Mouse (Mus musculus): ENCODE results near the gene Gpr153. TPM values are rescaled to one million over a fixed set of nuclear protein-coding genes. Genes with fewer than 3 reads are reported as not detected.

The Gpr153 gene
- polyA plus RNA-seq, 1 experiment from 2014 or later: 9.1 TPM

- Histone ChIP-seq H3K4me1 (ENCODE audit: control insufficient read depth, insufficient read depth, low read length) (peaks cover 12% of the 10 kb centered on the region; the same call in 1 of the 2 replicates), H3K9ac (ENCODE audit: low read depth, low read length) (no peak overlapping the region), H3K4me2 (replicated peaks; ENCODE audit: low read depth, low read length) (no peak overlapping the region), H3K27me3 (ENCODE audit: control insufficient read depth, insufficient read depth, low read length) (no peaks in the 10 kb centered on the region), H3K36me3 (ENCODE audit: control insufficient read depth, insufficient read depth, low read length) (no peaks in the 10 kb centered on the region; the same call in 1 of the 2 replicates), H3K9me3 (ENCODE audit: control insufficient read depth, low read length) (no peaks in the 10 kb centered on the region), H3K4me3 (ENCODE audit: low read length) (no peak overlapping the region), H3K27ac (ENCODE audit: low read depth, low read length) (no peak overlapping the region)
- WGBS: 69% methylated on average over 9 of the region's 9 CpGs
- ATAC-seq (ENCODE audit: low FRiP score, low TSS enrichment): no peak
These were observed 3.4 kb upstream of the Gpr153 start for GRCm38 (mm10) chr4:152270599-152270998.

- Histone ChIP-seq H3K4me3 (ENCODE audit: low read length) (no peak overlapping the region), H3K9me3 (ENCODE audit: control insufficient read depth, low read length) (no peaks in the 10 kb centered on the region), H3K27ac (ENCODE audit: low read depth, low read length) (no peak overlapping the region), H3K9ac (ENCODE audit: low read depth, low read length) (no peak overlapping the region), H3K4me1 (ENCODE audit: control insufficient read depth, insufficient read depth, low read length) (peaks cover 12% of the 10 kb centered on the region; the same call in 1 of the 2 replicates), H3K36me3 (ENCODE audit: control insufficient read depth, insufficient read depth, low read length) (no peaks in the 10 kb centered on the region), H3K4me2 (replicated peaks; ENCODE audit: low read depth, low read length) (no peak overlapping the region), H3K27me3 (ENCODE audit: control insufficient read depth, insufficient read depth, low read length) (no peaks in the 10 kb centered on the region)
- WGBS: 92% methylated on average over 11 of the region's 11 CpGs
- ATAC-seq (ENCODE audit: low FRiP score, low TSS enrichment): no peak
These were observed 2.7 kb upstream of the Gpr153 start for GRCm38 (mm10) chr4:152271334-152271733.

- no peak overlapping the region for H3K9ac ChIP-seq (ENCODE audit: low read depth, low read length)
- ATAC-seq (ENCODE audit: low FRiP score, low TSS enrichment): no peak
These were observed 2.0 kb upstream of the Gpr153 start for GRCm38 (mm10) chr4:152272006-152272405.

GRCm38 (mm10) chr4:152272449-152273049 is 1.5 kb upstream of the Gpr153 start:
- H3K36me3 ChIP-seq (ENCODE audit: control insufficient read depth, insufficient read depth, low read length): no peaks in the 10 kb centered on the region
- H3K9ac ChIP-seq (ENCODE audit: low read depth, low read length): no peak overlapping the region
- H3K4me1 ChIP-seq (ENCODE audit: control insufficient read depth, insufficient read depth, low read length): peaks cover 12% of the 10 kb centered on the region; the same call in 1 of the 2 replicates
- H3K4me2 ChIP-seq (replicated peaks; ENCODE audit: low read depth, low read length): no peak overlapping the region
- peak overlapping the region; percentile 85; the same call in 1 of the 2 replicates for H3K27ac ChIP-seq (ENCODE audit: low read depth, low read length)
- peak; percentile 30; the same call in 1 of the 2 replicates for ATAC-seq (ENCODE audit: low FRiP score, low TSS enrichment)
- H3K4me3 ChIP-seq (ENCODE audit: low read length): no peak overlapping the region
- H3K27me3 ChIP-seq (ENCODE audit: control insufficient read depth, insufficient read depth, low read length): no peaks in the 10 kb centered on the region
- WGBS: 25% methylated on average over 9 of the region's 9 CpGs
- H3K9me3 ChIP-seq (ENCODE audit: control insufficient read depth, low read length): no peaks in the 10 kb centered on the region

More at GRCm38 (mm10) chr4:152272006-152272405, 2.0 kb upstream of the Gpr153 start:
- WGBS: 70% methylated on average over 7 of the region's 7 CpGs
- Histone ChIP-seq H3K27ac (ENCODE audit: low read depth, low read length) (peak overlapping the region; percentile 85; the same call in 1 of the 2 replicates), H3K27me3 (ENCODE audit: control insufficient read depth, insufficient read depth, low read length) (no peaks in the 10 kb centered on the region), H3K4me3 (ENCODE audit: low read length) (no peak overlapping the region), H3K4me1 (ENCODE audit: control insufficient read depth, insufficient read depth, low read length) (peaks cover 12% of the 10 kb centered on the region; the same call in 1 of the 2 replicates), H3K9me3 (ENCODE audit: control insufficient read depth, low read length) (no peaks in the 10 kb centered on the region), H3K4me2 (replicated peaks; ENCODE audit: low read depth, low read length) (no peak overlapping the region), H3K36me3 (ENCODE audit: control insufficient read depth, insufficient read depth, low read length) (no peaks in the 10 kb centered on the region)

- ATAC-seq (ENCODE audit: low FRiP score, low TSS enrichment): 0 out of 2 replicates have a peak, but pooled peaks have one; percentile 29
- 26% methylated on average over 3 of the region's 3 CpGs for WGBS
- H3K36me3 ChIP-seq (ENCODE audit: control insufficient read depth, insufficient read depth, low read length): no peaks in the 10 kb centered on the region
- peaks cover 12% of the 10 kb centered on the region; the same call in 1 of the 2 replicates for H3K4me1 ChIP-seq (ENCODE audit: control insufficient read depth, insufficient read depth, low read length)
- H3K4me3 ChIP-seq (ENCODE audit: low read length): no peak overlapping the region; the same call in 1 of the 2 replicates
- no peak overlapping the region for H3K9ac ChIP-seq (ENCODE audit: low read depth, low read length)
- H3K9me3 ChIP-seq (ENCODE audit: control insufficient read depth, low read length): no peaks in the 10 kb centered on the region
- H3K4me2 ChIP-seq (replicated peaks; ENCODE audit: low read depth, low read length): peak overlapping the region; percentile 97; the same call in 1 of the 2 replicates
- H3K27ac ChIP-seq (ENCODE audit: low read depth, low read length): peak overlapping the region; percentile 85; the same call in 1 of the 2 replicates
- no peaks in the 10 kb centered on the region for H3K27me3 ChIP-seq (ENCODE audit: control insufficient read depth, insufficient read depth, low read length)
These were observed 841 bp upstream of the Gpr153 start for GRCm38 (mm10) chr4:152273191-152273590.

- H3K4me1 ChIP-seq (ENCODE audit: control insufficient read depth, insufficient read depth, low read length): peaks cover 12% of the 10 kb centered on the region; the same call in 1 of the 2 replicates
- H3K4me2 ChIP-seq (replicated peaks; ENCODE audit: low read depth, low read length): peak overlapping the region; percentile 97
- H3K27ac ChIP-seq (ENCODE audit: low read depth, low read length): peak overlapping the region; percentile 85; the same call in 1 of the 2 replicates
- H3K36me3 ChIP-seq (ENCODE audit: control insufficient read depth, insufficient read depth, low read length): peaks cover 2% of the 10 kb centered on the region; the same call in 1 of the 2 replicates
- WGBS: 2% methylated on average over 20 of the region's 20 CpGs
- H3K9me3 ChIP-seq (ENCODE audit: control insufficient read depth, low read length): no peaks in the 10 kb centered on the region
- H3K27me3 ChIP-seq (ENCODE audit: control insufficient read depth, insufficient read depth, low read length): no peaks in the 10 kb centered on the region
- H3K9ac ChIP-seq (ENCODE audit: low read depth, low read length): peak overlapping the region; percentile 80
- ATAC-seq (ENCODE audit: low FRiP score, low TSS enrichment): peak; percentile 41
- H3K4me3 ChIP-seq (ENCODE audit: low read length): peak overlapping the region; percentile 66
These were observed 674 bp downstream of the Gpr153 start for GRCm38 (mm10) chr4:152274681-152275131.

- H3K27me3 ChIP-seq (ENCODE audit: control insufficient read depth, insufficient read depth, low read length): peaks cover 4% of the 10 kb centered on the region
- H3K4me1 ChIP-seq (ENCODE audit: control insufficient read depth, insufficient read depth, low read length): peaks cover 12% of the 10 kb centered on the region; the same call in 1 of the 2 replicates
- no peaks in the 10 kb centered on the region for H3K9me3 ChIP-seq (ENCODE audit: control insufficient read depth, low read length)
- WGBS: 55% methylated on average over 10 of the region's 10 CpGs
- no peak for ATAC-seq (ENCODE audit: low FRiP score, low TSS enrichment)
- H3K36me3 ChIP-seq (ENCODE audit: control insufficient read depth, insufficient read depth, low read length): peaks cover 5% of the 10 kb centered on the region; the same call in 1 of the 2 replicates
- H3K9ac ChIP-seq (ENCODE audit: low read depth, low read length): no peak overlapping the region
- no peak overlapping the region for H3K27ac ChIP-seq (ENCODE audit: low read depth, low read length)
- H3K4me3 ChIP-seq (ENCODE audit: low read length): no peak overlapping the region
- H3K4me2 ChIP-seq (replicated peaks; ENCODE audit: low read depth, low read length): no peak overlapping the region
These were observed 2.6 kb downstream of the Gpr153 start for GRCm38 (mm10) chr4:152276389-152277347.

- Histone ChIP-seq H3K4me3 (ENCODE audit: low read length) (no peak overlapping the region), H3K4me1 (ENCODE audit: control insufficient read depth, insufficient read depth, low read length) (peaks cover 8% of the 10 kb centered on the region; the same call in 1 of the 2 replicates), H3K27me3 (ENCODE audit: control insufficient read depth, insufficient read depth, low read length) (peaks cover 17% of the 10 kb centered on the region), H3K9ac (ENCODE audit: low read depth, low read length) (no peak overlapping the region), H3K27ac (ENCODE audit: low read depth, low read length) (no peak overlapping the region), H3K36me3 (ENCODE audit: control insufficient read depth, insufficient read depth, low read length) (peaks cover 5% of the 10 kb centered on the region; the same call in 1 of the 2 replicates), H3K4me2 (replicated peaks; ENCODE audit: low read depth, low read length) (no peak overlapping the region), H3K9me3 (ENCODE audit: control insufficient read depth, low read length) (no peaks in the 10 kb centered on the region)
- no peak for ATAC-seq (ENCODE audit: low FRiP score, low TSS enrichment)
- 69% methylated on average over 2 of the region's 2 CpGs for WGBS
These were observed 3.9 kb downstream of the Gpr153 start for GRCm38 (mm10) chr4:152277916-152278315.
